Mouse (Mus musculus) neural tube, embryonic 15.5 days (tissue): ENCODE results near the gene Stub1. TPM values are rescaled to one million over a fixed set of nuclear protein-coding genes. Genes with fewer than 3 reads are reported as not detected.
"Not testable (repeated sequence)": the region's sequence is repeated elsewhere in the genome, so short reads cannot be mapped to it uniquely, and the experiment has no call there.

Experiments used
- ATAC-seq: fragments of 200-750 bp; cut with Nextera tagmentation; 2 replicates; pipeline ENCODE4 v1.8.0; 2017; ENCODE audit warnings: mild to moderate bottlenecking, moderate TSS enrichment, moderate library complexity; ENCODE audit not compliant: low FRiP score
- H3K27ac ChIP-seq: fragments of 300-500 bp; sonication (generic); replicated peaks from 2 replicates; pipeline ENCODE4 v1.5.1; 2015; ENCODE audit warnings: mild to moderate bottlenecking, inconsistent platforms
- H3K27me3 ChIP-seq: fragments of 300-500 bp; sonication (generic); replicated peaks from 2 replicates; pipeline ENCODE4 v1.6.1; 2015; ENCODE audit warnings: inconsistent platforms
- H3K36me3 ChIP-seq: fragments of 300-500 bp; sonication (generic); 2 replicates; pipeline ENCODE4 v1.6.1; 2015; ENCODE audit warnings: inconsistent platforms
- H3K4me1 ChIP-seq: fragments of 300-500 bp; sonication (generic); 2 replicates; pipeline ENCODE4 v1.6.1; 2015; ENCODE audit warnings: inconsistent platforms
- H3K4me2 ChIP-seq: fragments of 300-500 bp; sonication (generic); 2 replicates; pipeline ENCODE4 v1.6.1; 2015; ENCODE audit warnings: inconsistent platforms, mild to moderate bottlenecking, moderate library complexity
- H3K4me3 ChIP-seq: fragments of 300-500 bp; sonication (generic); replicated peaks from 2 replicates; pipeline ENCODE4 v1.5.1; 2015; ENCODE audit warnings: mild to moderate bottlenecking, inconsistent platforms
- H3K9ac ChIP-seq: fragments of 300-500 bp; sonication (generic); replicated peaks from 2 replicates; pipeline ENCODE4 v1.6.1; 2015; ENCODE audit warnings: mild to moderate bottlenecking, inconsistent platforms
- H3K9me3 ChIP-seq: fragments of 300-500 bp; sonication (generic); replicated peaks from 2 replicates; pipeline ENCODE4 v1.6.1; 2016; ENCODE audit warnings: inconsistent platforms
- WGBS: fragments of 180-500 bp; shearing (Covaris S2); methylation state at CpG from one replicate; pipeline ENCODE4 v1.1.7; 2015; ENCODE audit warnings: mixed read lengths; 5-methylcytosine and 5-hydroxymethylcytosine counted together
- polyA plus RNA-seq: library from polyadenylated mRNA; unstranded; fragments of >200 nt; fragmentation: Nextera tagmentation; extraction: Ambion mirVana; gene quantifications from 2 replicates; pipeline ENCODE4 v1.2.1, GENCODE M21; 2015

Stub1 gene
- polyA plus RNA-seq, 1 experiment from 2014 or later, result 380 TPM

DNA sequence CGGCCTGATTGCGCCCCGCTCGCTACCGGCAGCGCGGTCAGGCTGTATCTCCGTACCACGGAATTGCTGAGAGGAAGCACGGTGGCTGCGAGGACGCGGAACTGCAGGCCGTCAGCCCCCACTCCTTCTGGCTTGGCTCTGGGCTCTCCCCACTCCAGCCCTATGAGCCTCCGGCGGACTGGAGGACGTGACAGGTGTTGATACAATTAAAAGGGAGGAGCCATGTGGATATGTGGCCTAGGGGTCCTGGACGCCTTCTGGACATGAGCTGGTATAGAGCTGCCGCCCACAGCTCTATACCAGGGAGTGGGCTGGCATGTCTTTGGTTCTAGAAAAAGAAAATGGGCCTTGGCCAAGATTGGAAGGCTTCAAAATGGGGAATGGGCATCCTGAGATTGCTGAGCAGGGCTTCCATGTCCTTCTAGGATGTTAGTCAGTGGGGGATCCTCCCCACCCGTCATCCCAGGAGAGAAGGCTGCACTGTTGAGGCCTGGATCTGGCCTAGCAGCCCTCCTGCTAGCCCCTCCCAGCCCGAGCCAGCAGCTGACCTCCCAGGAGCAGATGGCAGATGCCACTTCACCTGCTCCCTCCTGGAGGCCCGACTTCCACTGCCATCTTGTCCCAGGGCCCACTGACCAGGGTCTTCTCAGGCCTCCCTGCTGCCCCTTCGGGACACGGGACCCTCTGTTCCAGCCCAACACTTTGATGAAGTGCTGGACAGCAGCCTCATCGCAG lies 23.4 kb downstream of the Stub1 start:
- Histone ChIP-seq H3K27ac (peak overlapping the region; percentile 98), H3K9me3 (no peaks in the 10 kb centered on the region), H3K4me2 (peak overlapping the region; percentile 94), H3K4me3 (peak overlapping the region; percentile 96), H3K9ac (peak overlapping the region; percentile 97), H3K36me3 (no peaks in the 10 kb centered on the region), H3K4me1 (peaks cover 56% of the 10 kb centered on the region), H3K27me3 (no peaks in the 10 kb centered on the region)
- WGBS, result 4% methylated on average over 25 of the region's 25 CpGs
- peak; percentile 40 for ATAC-seq

DNA sequence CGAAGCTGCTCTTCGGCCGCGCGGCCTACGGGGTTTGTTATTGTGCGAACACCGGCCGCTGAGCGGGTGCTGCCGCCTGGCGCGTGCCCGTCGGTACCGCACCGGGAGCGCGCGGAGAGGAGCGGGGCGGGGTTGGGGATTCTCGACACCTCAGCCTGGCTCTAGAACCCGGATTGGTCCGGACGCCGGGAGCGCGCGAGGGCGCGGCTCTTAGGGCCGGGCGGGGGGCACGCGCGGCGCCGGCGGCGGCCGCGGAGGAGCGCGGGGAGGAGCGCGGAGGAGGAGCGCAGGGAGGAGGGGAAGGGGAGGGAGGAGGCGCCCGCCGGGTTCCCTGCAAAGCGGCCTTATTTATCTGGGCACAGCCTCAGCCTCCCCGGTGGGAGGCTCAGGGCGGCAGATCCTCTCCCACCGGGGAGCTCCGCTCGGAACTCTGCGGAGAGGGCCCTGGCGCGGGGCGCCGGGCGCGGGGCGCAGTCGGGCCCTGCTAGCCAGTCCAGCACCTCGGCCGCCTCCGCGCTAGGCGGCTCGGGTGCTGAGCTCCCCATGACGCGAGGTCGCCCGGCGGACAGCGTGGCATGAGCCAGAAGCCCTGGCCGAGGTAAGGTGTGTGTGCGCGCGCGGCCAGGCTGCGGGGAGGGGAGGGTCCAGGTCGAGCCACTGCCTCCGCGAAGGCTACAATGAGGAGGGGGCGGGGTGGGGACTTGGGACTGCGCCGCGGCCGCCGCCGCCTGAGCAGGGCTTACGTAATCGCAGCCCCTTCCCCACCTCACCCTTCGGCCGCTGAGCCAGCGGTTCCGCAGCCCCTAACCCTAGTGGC lies 24.2 kb downstream of the Stub1 start, which contains the start of gene Fbxl16:
Gene Fbxl16 (plus strand): TSS at position 297 of the 817 bp plus-strand sequence.
- under 1% methylated on average over 64 of the region's 100 CpGs for WGBS
- peak; percentile 91 for ATAC-seq

DNA sequence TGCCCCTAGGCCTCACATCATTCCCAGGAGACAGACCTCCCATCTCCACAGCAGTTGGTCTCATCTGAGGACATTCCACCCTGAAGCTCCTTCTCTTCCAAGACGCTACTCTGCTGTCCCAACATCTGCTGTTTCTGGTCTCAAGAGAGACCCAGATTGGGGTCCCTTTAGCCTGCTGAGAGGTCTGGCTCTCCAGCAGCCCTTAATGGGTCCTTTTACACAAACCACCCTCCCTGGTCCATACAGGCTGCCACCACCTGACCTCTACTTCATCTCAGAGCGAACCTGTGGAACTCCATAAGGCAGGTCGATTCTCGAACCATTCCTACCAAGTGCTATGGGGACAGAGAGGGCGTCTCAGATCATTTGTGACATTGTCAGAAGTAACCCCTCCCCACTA lies 25.2 kb downstream of the Stub1 start:
- H3K27ac ChIP-seq, result peak overlapping the region; percentile 98
- H3K4me1 ChIP-seq, result peaks cover 49% of the 10 kb centered on the region
- peak overlapping the region; percentile 94 for H3K4me2 ChIP-seq
- ATAC-seq, result no peak
- H3K36me3 ChIP-seq, result no peaks in the 10 kb centered on the region
- no peaks in the 10 kb centered on the region for H3K27me3 ChIP-seq
- peak overlapping the region; percentile 96 for H3K4me3 ChIP-seq
- H3K9me3 ChIP-seq, result no peaks in the 10 kb centered on the region
- WGBS, result 26% methylated on average over 5 of the region's 5 CpGs
- H3K9ac ChIP-seq, result peak overlapping the region; percentile 97

More for the DNA sequence above, 24.2 kb downstream of the Stub1 start, which contains the start of gene Fbxl16:
- H3K4me1 ChIP-seq, result peaks cover 50% of the 10 kb centered on the region
- H3K9ac ChIP-seq, result peak within 1 kb of the TSS; percentile 97
- H3K4me3 ChIP-seq, result peak within 1 kb of the TSS; percentile 96
- H3K36me3 ChIP-seq, result no peaks in the 10 kb centered on the region
- peak within 1 kb of the TSS; percentile 94 for H3K4me2 ChIP-seq
- peak within 1 kb of the TSS; percentile 98 for H3K27ac ChIP-seq
- no peaks in the 10 kb centered on the region for H3K9me3 ChIP-seq
- H3K27me3 ChIP-seq, result no peaks in the 10 kb centered on the region

DNA sequence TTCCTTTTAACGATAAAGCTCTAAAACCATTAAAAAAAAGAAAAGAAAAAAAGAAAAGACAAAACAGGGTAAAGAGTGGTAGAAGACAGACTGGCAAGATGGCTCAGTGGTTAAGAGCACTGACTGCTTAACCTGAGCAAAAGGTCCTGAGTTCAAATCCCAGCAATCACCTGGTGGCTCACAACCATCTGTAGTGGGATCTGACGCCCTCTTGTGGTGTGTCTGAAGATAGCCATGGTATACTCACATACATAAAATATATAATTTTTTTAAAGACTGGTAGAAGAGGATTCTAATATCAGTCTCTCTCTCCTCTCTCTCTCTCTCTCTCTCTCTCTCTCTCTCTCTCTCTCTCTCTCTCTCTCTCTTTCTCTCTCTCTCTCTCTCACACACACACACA lies 25.8 kb downstream of the Stub1 start:
- not testable (repeated sequence) for ATAC-seq, H3K27me3 ChIP-seq, H3K9ac ChIP-seq, H3K4me3 ChIP-seq, H3K9me3 ChIP-seq, H3K4me2 ChIP-seq, H3K27ac ChIP-seq, H3K36me3 ChIP-seq
- WGBS, result 46% methylated on average over 2 of the region's 2 CpGs
- H3K4me1 ChIP-seq, result peaks cover 49% of the 10 kb centered on the region

DNA sequence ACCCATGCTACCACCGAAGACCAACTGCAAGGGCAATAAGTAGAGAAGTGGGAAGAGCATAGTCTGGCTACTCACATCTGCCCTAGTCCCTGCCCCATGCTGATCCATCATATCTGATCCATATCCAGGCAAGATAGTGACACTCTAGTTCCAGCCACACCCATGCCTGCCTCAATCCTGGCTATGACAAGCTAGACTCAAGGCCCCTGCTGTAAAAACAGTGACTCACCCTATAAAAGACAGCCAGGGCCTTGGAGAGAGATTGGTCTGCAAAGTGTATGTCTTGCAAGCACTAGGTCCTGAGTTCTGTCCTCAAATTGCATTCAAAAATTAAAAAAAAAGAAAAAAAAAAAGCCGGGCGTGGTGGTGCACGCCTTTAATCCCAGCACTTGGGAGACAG lies 26.7 kb downstream of the Stub1 start:
- H3K27me3 ChIP-seq, result no peaks in the 10 kb centered on the region
- no peak for ATAC-seq
- peaks cover 44% of the 10 kb centered on the region for H3K4me1 ChIP-seq
- H3K4me2 ChIP-seq, result no peak overlapping the region
- H3K27ac ChIP-seq, result no peak overlapping the region
- WGBS, result 76% methylated on average over 4 of the region's 4 CpGs
- no peaks in the 10 kb centered on the region for H3K36me3 ChIP-seq
- no peak overlapping the region for H3K9ac ChIP-seq
- no peak overlapping the region for H3K4me3 ChIP-seq
- H3K9me3 ChIP-seq, result no peaks in the 10 kb centered on the region

DNA sequence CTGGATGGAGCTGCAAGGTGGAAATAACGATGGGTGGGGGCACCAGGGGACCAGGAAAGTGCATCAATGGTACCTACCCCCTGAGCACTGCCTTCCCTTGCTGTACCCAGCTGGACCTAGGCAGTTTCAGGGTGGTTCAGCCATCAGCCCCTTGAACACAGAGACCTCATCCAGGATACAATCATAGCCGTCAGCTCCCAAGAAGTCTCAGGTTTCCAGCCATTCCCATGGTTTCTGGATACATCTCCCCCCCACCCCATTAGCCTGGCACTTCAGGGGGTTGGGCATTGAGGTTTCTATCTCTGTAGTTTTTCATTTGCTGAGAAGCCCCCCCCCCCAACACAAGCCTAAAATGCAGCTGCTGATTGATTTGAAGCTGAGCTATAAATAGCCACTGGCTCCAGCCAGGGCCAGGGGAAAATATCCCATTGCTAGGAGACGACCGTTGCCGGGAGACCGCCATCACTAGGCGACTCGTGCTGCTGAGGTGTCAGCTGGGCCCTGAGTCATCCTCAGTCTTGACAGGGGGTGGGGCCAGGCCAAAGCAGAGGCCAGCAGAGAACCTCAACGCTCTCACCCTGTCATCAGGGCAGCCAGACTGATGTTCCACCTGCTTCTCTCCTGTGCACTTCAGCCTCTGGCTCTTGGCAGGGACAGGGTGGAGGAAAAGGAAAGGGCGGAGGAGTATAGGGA lies 30.2 kb downstream of the Stub1 start:
- WGBS, result 4% methylated on average over 10 of the region's 10 CpGs

DNA sequence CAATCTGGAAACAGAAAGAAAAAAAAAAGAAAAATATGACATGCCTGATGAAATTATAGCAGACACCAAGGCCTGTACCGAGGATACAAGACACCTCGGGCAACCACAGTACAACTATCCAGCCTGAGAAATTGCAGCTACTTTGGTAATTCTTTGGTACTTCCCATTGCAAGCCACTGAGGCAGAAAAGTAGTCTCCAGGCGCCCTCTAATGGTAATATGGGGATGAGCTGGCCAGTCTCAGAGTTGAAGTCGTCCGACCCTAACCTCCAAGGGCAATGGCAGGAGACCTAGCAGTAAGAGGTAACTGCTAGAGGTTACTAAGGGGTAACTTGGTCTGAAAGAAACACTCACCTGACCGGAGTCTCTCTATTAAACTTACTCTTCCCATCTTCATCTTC lies 32.2 kb downstream of the Stub1 start:
- Histone ChIP-seq H3K27ac (no peak overlapping the region), H3K27me3 (no peaks in the 10 kb centered on the region), H3K4me3 (no peak overlapping the region), H3K36me3 (no peaks in the 10 kb centered on the region), H3K4me2 (no peak overlapping the region), H3K4me1 (peaks cover 38% of the 10 kb centered on the region), H3K9me3 (no peaks in the 10 kb centered on the region), H3K9ac (no peak overlapping the region)
- ATAC-seq, result no peak
- 8% methylated on average over 6 of the region's 6 CpGs for WGBS

More for the DNA sequence above, 30.2 kb downstream of the Stub1 start:
- Histone ChIP-seq H3K36me3 (no peaks in the 10 kb centered on the region), H3K4me1 (peaks cover 23% of the 10 kb centered on the region), H3K27me3 (no peaks in the 10 kb centered on the region), H3K4me2 (peak overlapping the region; percentile 19), H3K9ac (peak overlapping the region; percentile 28; the same call in 1 of the 2 replicates), H3K9me3 (no peaks in the 10 kb centered on the region), H3K27ac (peak overlapping the region; percentile 75), H3K4me3 (no peak overlapping the region)
- ATAC-seq, result peak; percentile 76

DNA sequence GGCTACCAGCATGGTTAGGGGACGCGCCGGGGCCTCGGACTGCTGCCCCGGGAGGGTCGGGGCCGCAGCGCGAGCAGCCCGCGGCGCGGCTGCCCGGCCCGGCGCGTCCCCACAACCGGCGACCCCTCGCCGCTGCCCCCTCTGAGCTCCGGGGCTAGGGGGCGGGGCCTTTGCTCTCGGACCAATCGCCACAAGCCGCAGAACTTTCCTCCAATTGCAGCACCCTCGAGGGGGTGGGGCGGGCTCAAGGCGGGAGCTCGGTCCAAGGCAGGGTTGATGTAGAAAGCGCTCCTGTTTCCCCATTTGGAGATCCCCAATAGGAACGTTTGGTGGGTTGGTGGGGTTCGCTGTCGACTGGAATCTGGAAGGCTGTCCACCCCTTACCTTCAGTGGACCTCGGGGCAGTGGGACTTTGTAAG lies 36.2 kb downstream of the Stub1 start, which contains the start of gene Metrn:
Gene Metrn (minus strand): TSS at position 186 of the 419 bp plus-strand sequence.
- peak within 1 kb of the TSS; percentile 96 for H3K4me2 ChIP-seq
- under 1% methylated on average over 35 of the region's 35 CpGs for WGBS
- no peaks in the 10 kb centered on the region for H3K9me3 ChIP-seq
- ATAC-seq, result peak; percentile 54
- H3K36me3 ChIP-seq, result no peaks in the 10 kb centered on the region
- peak within 1 kb of the TSS; percentile 53 for H3K9ac ChIP-seq
- peaks cover 55% of the 10 kb centered on the region for H3K4me1 ChIP-seq
- H3K4me3 ChIP-seq, result peak within 1 kb of the TSS; percentile 57
- H3K27ac ChIP-seq, result peak within 1 kb of the TSS; percentile 69
- no peaks in the 10 kb centered on the region for H3K27me3 ChIP-seq

DNA sequence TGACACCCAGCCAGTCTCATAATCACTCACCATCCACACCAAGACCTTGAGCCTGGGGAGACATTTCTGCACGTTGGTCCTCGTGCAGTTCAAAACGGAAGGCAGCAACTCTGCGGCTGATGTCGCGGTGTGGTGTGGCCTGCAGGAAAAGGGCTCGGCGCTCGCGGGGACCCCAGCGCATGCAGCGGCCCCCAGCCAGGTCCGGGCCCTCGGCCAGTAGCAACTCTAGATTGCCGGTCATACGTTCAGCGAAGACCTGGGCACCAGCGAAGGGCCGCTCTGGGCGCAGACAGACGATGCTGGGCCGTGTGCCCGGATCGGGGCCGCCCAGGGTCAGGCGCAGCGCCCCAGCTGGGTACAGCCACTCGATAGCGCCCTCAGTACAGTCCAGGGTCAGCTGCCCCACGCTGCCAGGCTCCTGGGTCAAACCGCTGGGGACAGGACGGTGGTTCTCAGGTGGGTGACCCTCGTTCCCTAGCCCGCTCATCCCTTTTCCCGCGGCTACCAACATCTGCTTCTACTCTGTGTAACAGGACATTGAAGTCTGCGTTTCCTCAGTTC lies 36.9 kb downstream of the Stub1 start:
- Histone ChIP-seq H3K9ac (peak overlapping the region; percentile 53), H3K4me2 (peak overlapping the region; percentile 96), H3K36me3 (no peaks in the 10 kb centered on the region), H3K27me3 (no peaks in the 10 kb centered on the region), H3K27ac (peak overlapping the region; percentile 69), H3K4me3 (peak overlapping the region; percentile 57), H3K4me1 (peaks cover 59% of the 10 kb centered on the region), H3K9me3 (no peaks in the 10 kb centered on the region)
- no peak for ATAC-seq
- WGBS, result 2% methylated on average over 37 of the region's 37 CpGs

DNA sequence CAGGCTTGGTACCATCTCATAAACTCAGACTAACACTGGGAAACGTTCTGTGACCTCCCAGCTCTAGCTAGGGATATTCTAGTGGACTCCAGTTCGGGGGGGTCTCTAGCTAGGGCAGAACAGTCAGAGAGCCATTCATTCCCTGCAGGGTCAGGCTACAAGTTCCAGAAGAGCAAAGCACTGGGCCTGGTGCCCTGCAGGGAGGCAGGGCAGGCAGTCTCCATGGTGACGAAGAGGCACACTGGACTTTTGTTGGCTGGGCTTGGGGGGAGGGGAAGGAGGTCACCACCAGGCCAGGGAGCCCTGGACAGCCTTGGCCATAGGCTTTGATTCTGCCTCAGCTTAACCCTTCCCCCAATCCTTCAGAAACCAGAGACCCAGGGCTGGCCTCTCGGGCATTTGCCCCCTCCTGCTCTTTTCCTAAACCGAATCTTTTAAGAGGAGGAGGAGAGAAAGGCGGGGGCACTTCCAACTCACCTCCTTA lies 37.6 kb downstream of the Stub1 start, which contains the start of gene AC134908.4:
Gene AC134908.4 (minus strand): TSS at position 51 of the 484 bp plus-strand sequence.
- Histone ChIP-seq H3K4me3 (peak within 1 kb of the TSS; percentile 57), H3K4me2 (peak within 1 kb of the TSS; percentile 96), H3K4me1 (peaks cover 63% of the 10 kb centered on the region), H3K27ac (peak within 1 kb of the TSS; percentile 93), H3K9ac (peak within 1 kb of the TSS; percentile 53), H3K36me3 (no peaks in the 10 kb centered on the region), H3K27me3 (no peaks in the 10 kb centered on the region), H3K9me3 (no peaks in the 10 kb centered on the region)
- peak; percentile 25; the same call in 1 of the 2 replicates for ATAC-seq
- 13% methylated on average over 6 of the region's 6 CpGs for WGBS

DNA sequence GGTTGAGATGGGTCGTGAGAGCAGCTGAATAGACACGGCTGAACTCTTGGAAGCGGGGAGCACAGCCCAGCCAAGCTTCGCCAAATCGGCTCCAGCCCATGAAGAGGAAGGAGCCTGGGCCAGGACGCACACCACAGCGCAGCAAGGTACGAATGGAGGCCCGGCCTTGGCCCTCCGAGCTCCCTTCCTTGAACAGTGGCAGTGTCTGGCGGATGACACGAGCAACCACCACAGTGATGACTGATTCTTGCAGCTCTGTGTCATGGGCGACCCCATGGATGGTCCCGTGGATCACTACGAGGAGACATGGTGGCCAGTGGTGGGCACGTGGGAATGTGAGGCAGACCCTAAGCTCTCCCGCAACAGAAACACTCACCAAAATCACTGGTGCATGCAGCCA lies 38.2 kb downstream of the Stub1 start:
- WGBS, result 55% methylated on average over 17 of the region's 17 CpGs
- H3K4me3 ChIP-seq, result peak overlapping the region; percentile 57
- no peak for ATAC-seq
- peaks cover 67% of the 10 kb centered on the region for H3K4me1 ChIP-seq
- peak overlapping the region; percentile 53; the same call in 1 of the 2 replicates for H3K9ac ChIP-seq
- no peaks in the 10 kb centered on the region for H3K27me3 ChIP-seq
- H3K36me3 ChIP-seq, result no peaks in the 10 kb centered on the region
- peak overlapping the region; percentile 93 for H3K27ac ChIP-seq
- H3K9me3 ChIP-seq, result no peaks in the 10 kb centered on the region
- H3K4me2 ChIP-seq, result peak overlapping the region; percentile 96
